ENCODE assay signal across 8 mouse cellular contexts in the genomic region with DNA sequence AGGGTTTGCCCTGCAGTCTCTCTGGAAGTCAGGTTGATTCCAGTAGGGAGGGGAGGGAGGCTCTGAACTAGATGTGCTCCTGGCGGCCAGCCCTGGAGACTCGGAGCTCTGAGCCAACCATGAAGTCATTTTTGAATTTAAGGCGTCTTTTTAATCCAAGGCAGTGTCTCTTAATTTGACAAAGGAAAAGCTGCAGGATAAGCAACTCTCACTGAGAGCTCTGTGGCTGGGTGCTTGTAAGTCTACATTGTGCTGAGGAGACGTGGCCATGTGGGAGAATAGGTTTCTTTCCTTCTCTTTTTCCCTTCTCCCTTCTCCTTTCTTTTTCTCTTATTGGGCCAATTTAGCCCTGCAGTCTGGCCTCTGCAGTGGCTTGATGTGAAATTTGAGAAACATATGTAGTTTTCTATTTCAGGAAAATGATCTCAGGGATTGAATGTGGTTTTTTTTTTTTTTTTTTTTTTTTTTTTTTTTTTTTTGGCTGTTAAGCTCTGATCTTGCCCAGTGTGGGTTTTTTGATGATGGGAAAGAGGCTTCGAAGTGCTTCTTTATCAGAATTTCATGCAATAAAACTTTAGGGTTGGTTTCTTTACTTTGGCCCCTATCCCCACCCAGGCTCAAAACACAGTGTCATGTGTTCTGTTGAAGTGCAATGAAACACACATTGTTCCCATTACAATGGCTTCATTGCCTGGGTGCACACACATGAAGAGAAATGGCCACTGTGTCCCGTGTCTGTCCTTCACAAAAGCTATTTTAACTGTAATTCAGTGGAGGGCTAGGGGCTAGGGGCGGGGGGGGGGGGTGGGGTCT.
DNase-seq lines count a peak whose midpoint lies in the region; ATAC-seq lines count a peak whose summit lies in the region.

No protein-coding gene starts in this region.

- H3K36me3 ChIP-seq in limb, embryonic 11.5 days (ENCODE audit: control insufficient read depth, insufficient read depth, low read length) = no peaks in the 10 kb centered on the region
- H3K36me3 ChIP-seq in limb, embryonic 10.5 days = no peaks in the 10 kb centered on the region
- no peaks in the 10 kb centered on the region for H3K36me3 ChIP-seq in embryonic facial prominence, embryonic 15.5 days
- H3K36me3 ChIP-seq in stomach, embryonic 15.5 days = no peaks in the 10 kb centered on the region

- intact Hi-C loops in heart, postnatal 10 days (cut with DNase I) = loop anchor here (5.0 kb wide), 2 partner anchors 80 to 585 kb away; a partner anchor contains a TSS

- 0 out of 2 replicates have a peak overlapping the region, but pooled peaks have one; percentile 47 for H3K27ac ChIP-seq in limb, embryonic 11.5 days (replicated peaks; ENCODE audit: low read depth, low read length)
- H3K27ac ChIP-seq in limb, embryonic 10.5 days = no peak overlapping the region; the same call in 1 of the 2 replicates
- H3K27ac ChIP-seq in embryonic facial prominence, embryonic 15.5 days (replicated peaks) = peak overlapping the region; percentile 88
- H3K27ac ChIP-seq in stomach, embryonic 15.5 days = peak overlapping the region; percentile 84

- H3K4me3 ChIP-seq in limb, embryonic 11.5 days (ENCODE audit: low read depth, low read length) = no peak overlapping the region
- H3K4me3 ChIP-seq in limb, embryonic 10.5 days = no peak overlapping the region
- no peak overlapping the region for H3K4me3 ChIP-seq in embryonic facial prominence, embryonic 15.5 days (replicated peaks)
- H3K4me3 ChIP-seq in stomach, embryonic 15.5 days (replicated peaks) = no peak overlapping the region

- DNase-seq in limb, embryonic 11.5 days (ENCODE audit: low spot score) = no peak
- DNase-seq in limb, embryonic 10.5 days (ENCODE audit: low spot score) = no peak
- peak; percentile 86 to 88 for DNase-seq in heart, postnatal 10 days
- DNase-seq in large intestine, adult 2 months (ENCODE audit: low read depth, low spot score) = peak; percentile 37
- DNase-seq in lung, postnatal 36 days = peak; percentile 71

- H3K9me3 ChIP-seq in limb, embryonic 11.5 days (ENCODE audit: control insufficient read depth, low read length) = no peaks in the 10 kb centered on the region
- no peaks in the 10 kb centered on the region for H3K9me3 ChIP-seq in limb, embryonic 10.5 days (replicated peaks)
- no peaks in the 10 kb centered on the region for H3K9me3 ChIP-seq in embryonic facial prominence, embryonic 15.5 days (replicated peaks)
- H3K9me3 ChIP-seq in stomach, embryonic 15.5 days = no peaks in the 10 kb centered on the region

- no peaks in the 10 kb centered on the region for H3K27me3 ChIP-seq in limb, embryonic 11.5 days (ENCODE audit: control insufficient read depth, insufficient read depth, low read length)
- H3K27me3 ChIP-seq in limb, embryonic 10.5 days (ENCODE audit: low read depth, poor library complexity, severe bottlenecking) = no peaks in the 10 kb centered on the region
- H3K27me3 ChIP-seq in embryonic facial prominence, embryonic 15.5 days = no peaks in the 10 kb centered on the region
- no peaks in the 10 kb centered on the region for H3K27me3 ChIP-seq in stomach, embryonic 15.5 days (replicated peaks)

- H3K4me1 ChIP-seq in limb, embryonic 11.5 days (ENCODE audit: control insufficient read depth, insufficient read depth, low read length) = no peaks in the 10 kb centered on the region
- H3K4me1 ChIP-seq in limb, embryonic 10.5 days = peaks cover 9% of the 10 kb centered on the region; the same call in 1 of the 2 replicates
- peaks cover 18% of the 10 kb centered on the region for H3K4me1 ChIP-seq in embryonic facial prominence, embryonic 15.5 days
- peaks cover 5% of the 10 kb centered on the region; the same call in 1 of the 2 replicates for H3K4me1 ChIP-seq in stomach, embryonic 15.5 days

- no peak overlapping the region for H3K9ac ChIP-seq in limb, embryonic 11.5 days (ENCODE audit: low read length)
- no peak overlapping the region for H3K9ac ChIP-seq in embryonic facial prominence, embryonic 15.5 days
- H3K9ac ChIP-seq in stomach, embryonic 15.5 days = no peak overlapping the region

- WGBS in limb, embryonic 11.5 days = 57% methylated on average over 7 of the region's 7 CpGs
- WGBS in limb, embryonic 10.5 days = 72% methylated on average over 7 of the region's 7 CpGs
- 17% methylated on average over 6 of the region's 7 CpGs for WGBS in embryonic facial prominence, embryonic 15.5 days
- 7% methylated on average over 7 of the region's 7 CpGs for WGBS in large intestine, adult 2 months
- WGBS in stomach, embryonic 15.5 days = 37% methylated on average over 7 of the region's 7 CpGs

- H3K4me2 ChIP-seq in limb, embryonic 11.5 days (ENCODE audit: low read depth, severe bottlenecking) = no peak overlapping the region
- peak overlapping the region; percentile 10; the same call in 1 of the 2 replicates for H3K4me2 ChIP-seq in embryonic facial prominence, embryonic 15.5 days (replicated peaks)
- no peak overlapping the region for H3K4me2 ChIP-seq in stomach, embryonic 15.5 days

- no peak for ATAC-seq in limb, embryonic 11.5 days (ENCODE audit: insufficient number of reproducible peaks, low FRiP score, low TSS enrichment, low read depth)
- ATAC-seq in embryonic facial prominence, embryonic 15.5 days (ENCODE audit: insufficient number of reproducible peaks, low FRiP score, low TSS enrichment, low read depth) = peak; percentile 79
- ATAC-seq in stomach, embryonic 15.5 days (ENCODE audit: insufficient read depth, low FRiP score, low read depth) = peak; percentile 77; the same call in 1 of the 2 replicates
- no peak for ATAC-seq in monocyte, adult 5-6 weeks (replicated peaks; ENCODE audit: insufficient number of reproducible peaks, low FRiP score, low TSS enrichment, poor library complexity, severe bottlenecking)

Comparison
In these comparisons a context has a peak if more than half of its experiments do, and no peak if none do; other contexts are left out.
1. ATAC-seq: peak in embryonic facial prominence, embryonic 15.5 days (single experiment) and stomach, embryonic 15.5 days (single experiment); none in limb, embryonic 11.5 days (single experiment) and monocyte, adult 5-6 weeks (single experiment).
2. DNase-seq: peak in heart, postnatal 10 days (2 of 2), large intestine, adult 2 months (single experiment) and lung, postnatal 36 days (single experiment); none in limb, embryonic 11.5 days (single experiment) and limb, embryonic 10.5 days (single experiment).